Mouse (Mus musculus) testis, adult 2 months (tissue): Measurements from ENCODE around the gene Afap1. TPM values are rescaled to one million over a fixed set of nuclear protein-coding genes. Genes with fewer than 3 reads are reported as not detected.

Experiments used
- H3K27ac ChIP-seq: fragments of 200-500 bp; 2 replicates; pipeline ENCODE4 v1.5.1; 2012; ENCODE audit warnings: low read depth, low read length; ENCODE audit not compliant: control insufficient read depth, insufficient read depth
- H3K27me3 ChIP-seq: fragments of 200-500 bp; 2 replicates; pipeline ENCODE4 v1.6.1; 2012; ENCODE audit warnings: mild to moderate bottlenecking, low read length, moderate library complexity; ENCODE audit not compliant: control insufficient read depth, insufficient read depth
- H3K36me3 ChIP-seq: fragments of 200-500 bp; 2 replicates; pipeline ENCODE4 v1.6.1; 2012; ENCODE audit warnings: mild to moderate bottlenecking, low read length; ENCODE audit not compliant: control insufficient read depth, insufficient read depth
- H3K4me1 ChIP-seq: fragments of 200-500 bp; 2 replicates; pipeline ENCODE4 v1.6.1; 2012; ENCODE audit warnings: low read length; ENCODE audit not compliant: control insufficient read depth, insufficient read depth
- H3K4me3 ChIP-seq: fragments of 200-500 bp; 2 replicates; pipeline ENCODE4 v1.5.1; 2012; ENCODE audit warnings: low read depth, mild to moderate bottlenecking, low read length, moderate library complexity, mixed read lengths; ENCODE audit not compliant: control insufficient read depth
- CTCF ChIP-seq: fragments of 200-500 bp; IDR thresholded peaks from 2 replicates; pipeline ENCODE4 v1.5.1; 2012; ENCODE audit warnings: low read depth, mild to moderate bottlenecking, inconsistent platforms, low read length, moderate library complexity; ENCODE audit not compliant: control insufficient read depth, insufficient read depth, insufficient replicate concordance
- POLR2A ChIP-seq: fragments of 200-500 bp; IDR thresholded peaks from 2 replicates; pipeline ENCODE4 v1.6.1; 2012; ENCODE audit warnings: low read depth, mild to moderate bottlenecking, inconsistent platforms, low read length, moderate library complexity; ENCODE audit not compliant: control insufficient read depth
- polyA plus RNA-seq: library from polyadenylated mRNA; depleted of rRNA; stranded (reverse); fragments of >200 nt; gene quantifications from 2 replicates; pipeline ENCODE4 v1.2.3, GENCODE M21; 2012

Afap1 gene
- polyA plus RNA-seq, 1 experiment = 37.9 TPM

- peaks cover 18% of the 10 kb centered on the region for H3K4me1 ChIP-seq
- no peak overlapping the region for H3K27ac ChIP-seq
- no peak for TF ChIP-seq CTCF
- no peak for TF ChIP-seq POLR2A
- H3K27me3 ChIP-seq = no peaks in the 10 kb centered on the region
- no peaks in the 10 kb centered on the region for H3K36me3 ChIP-seq
- no peak overlapping the region for H3K4me3 ChIP-seq
Observed at GRCm38 (mm10) chr5:35897147-35897546, 4.0 kb downstream of the Afap1 start.

GRCm38 (mm10) chr5:35898114-35898513, 5.0 kb downstream of the Afap1 start:
- H3K27me3 ChIP-seq = no peaks in the 10 kb centered on the region
- H3K4me3 ChIP-seq = no peak overlapping the region

GRCm38 (mm10) chr5:35898994-35899393, 5.9 kb downstream of the Afap1 start:
- no peaks in the 10 kb centered on the region for H3K36me3 ChIP-seq
- no peaks in the 10 kb centered on the region for H3K27me3 ChIP-seq
- H3K4me1 ChIP-seq = peaks cover 10% of the 10 kb centered on the region
- no peak overlapping the region for H3K27ac ChIP-seq
- no peak overlapping the region for H3K4me3 ChIP-seq
- TF ChIP-seq CTCF (no peak), POLR2A (no peak)

More at GRCm38 (mm10) chr5:35898114-35898513, 5.0 kb downstream of the Afap1 start:
- H3K4me1 ChIP-seq = peaks cover 16% of the 10 kb centered on the region
- TF ChIP-seq CTCF (no peak), POLR2A (no peak)
- H3K27ac ChIP-seq = no peak overlapping the region
- no peaks in the 10 kb centered on the region for H3K36me3 ChIP-seq

DNA sequence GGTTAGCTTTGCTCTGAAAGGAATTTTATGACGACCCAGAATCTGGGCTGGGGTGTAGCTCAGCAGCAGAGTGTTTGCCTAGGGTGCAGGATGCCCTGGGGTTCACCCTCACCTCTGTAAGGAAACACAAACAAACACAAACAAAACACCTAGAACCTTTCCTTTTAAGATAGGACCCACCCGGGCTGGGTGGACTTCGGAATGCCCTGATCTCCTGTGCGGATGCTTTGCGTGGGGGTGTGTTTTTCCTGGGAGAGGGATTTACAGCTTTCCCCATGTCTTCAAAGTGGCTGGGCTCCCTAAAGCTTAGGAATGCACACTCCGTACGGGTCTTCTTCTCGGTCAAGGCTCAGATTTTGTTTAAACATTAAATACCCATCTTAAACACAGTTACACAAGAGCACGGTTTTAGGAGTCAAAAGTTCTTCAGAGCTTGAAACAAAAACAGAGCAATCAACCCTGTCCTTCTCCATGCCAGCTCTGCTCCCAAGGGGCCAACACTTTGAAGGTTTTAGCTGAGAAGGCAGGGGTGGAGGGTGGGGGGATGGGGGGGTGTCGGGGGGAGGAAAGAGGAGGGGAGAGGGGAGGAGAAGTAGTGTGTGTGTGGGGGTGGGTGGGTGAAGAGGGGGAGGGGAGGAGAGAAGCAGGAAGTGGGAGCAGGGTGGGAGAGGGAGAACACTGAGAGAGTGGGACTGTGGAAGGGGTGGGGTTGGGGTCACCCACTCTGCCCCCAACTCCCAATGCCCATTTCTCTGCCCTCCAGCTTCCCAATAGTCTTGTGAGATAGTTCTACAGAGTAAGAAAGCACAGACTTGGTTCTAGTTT, 7.5 kb downstream of the Afap1 start:
- no peaks in the 10 kb centered on the region; the same call in 1 of the 2 replicates for H3K4me1 ChIP-seq
- no peaks in the 10 kb centered on the region for H3K36me3 ChIP-seq
- TF ChIP-seq POLR2A = no peak
- no peak for TF ChIP-seq CTCF
- H3K27ac ChIP-seq = no peak overlapping the region
- H3K4me3 ChIP-seq = no peak overlapping the region
- H3K27me3 ChIP-seq = no peaks in the 10 kb centered on the region

DNA sequence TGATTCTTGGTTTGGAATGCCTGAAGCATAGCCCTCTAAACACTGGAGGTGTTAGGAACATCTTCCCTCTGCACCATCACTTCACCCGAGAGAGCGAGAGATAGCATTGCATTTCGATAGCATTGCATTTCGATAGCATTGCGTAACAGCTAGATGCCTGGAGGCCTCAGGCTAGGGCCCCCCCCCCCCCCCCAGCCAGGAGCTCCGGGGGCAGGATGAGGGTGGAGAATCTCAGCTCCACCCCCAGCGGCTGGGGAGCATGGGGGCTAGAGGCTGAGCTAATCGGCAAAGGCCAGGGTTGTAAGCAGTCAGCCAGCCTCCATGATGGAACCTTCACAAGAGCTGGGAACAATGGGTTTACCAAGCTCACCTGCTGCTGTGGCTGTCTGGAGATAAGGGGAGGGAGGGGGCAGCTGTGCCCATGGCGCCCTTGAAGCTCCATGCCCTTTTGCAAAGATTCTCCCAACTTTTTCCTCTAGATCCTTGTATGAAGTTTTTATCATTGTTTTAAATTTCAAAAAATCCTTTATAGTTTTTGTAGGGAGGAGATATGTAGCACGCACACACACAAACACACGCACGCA, 8.2 kb downstream of the Afap1 start:
- Histone ChIP-seq H3K4me1 (no peaks in the 10 kb centered on the region; the same call in 1 of the 2 replicates), H3K4me3 (no peak overlapping the region), H3K36me3 (no peaks in the 10 kb centered on the region), H3K27me3 (no peaks in the 10 kb centered on the region), H3K27ac (no peak overlapping the region)
- TF ChIP-seq POLR2A = no peak
- no peak for TF ChIP-seq CTCF

- no peaks in the 10 kb centered on the region for H3K27me3 ChIP-seq
- no peak overlapping the region for H3K4me3 ChIP-seq
- H3K4me1 ChIP-seq = peaks cover 2% of the 10 kb centered on the region; the same call in 1 of the 2 replicates
- H3K27ac ChIP-seq = no peak overlapping the region
- H3K36me3 ChIP-seq = no peaks in the 10 kb centered on the region
- TF ChIP-seq POLR2A (no peak), CTCF (no peak)
Observed at GRCm38 (mm10) chr5:35903456-35903855, 10.3 kb downstream of the Afap1 start.

DNA sequence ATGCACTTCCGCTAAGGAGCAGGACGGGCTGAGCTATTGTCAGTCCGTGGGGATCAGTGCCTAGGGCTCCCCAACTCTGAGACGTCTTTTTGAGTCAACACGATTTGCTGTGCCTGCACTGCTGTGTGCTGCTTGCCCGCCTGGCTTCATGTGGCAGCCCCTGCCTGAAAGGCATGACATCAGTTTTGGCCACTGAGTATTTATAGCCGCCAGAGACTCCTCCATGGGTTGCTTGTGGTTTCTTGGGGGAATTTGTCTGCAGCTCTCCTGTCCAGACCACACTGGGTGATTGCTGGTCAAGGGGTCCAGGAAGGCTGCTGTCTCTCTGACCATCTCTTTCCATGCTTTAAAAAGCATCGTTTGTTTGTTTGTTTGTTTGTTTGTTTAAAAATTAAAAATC, 12.2 kb downstream of the Afap1 start:
- H3K36me3 ChIP-seq = no peaks in the 10 kb centered on the region
- H3K4me1 ChIP-seq = peaks cover 2% of the 10 kb centered on the region; the same call in 1 of the 2 replicates
- H3K27me3 ChIP-seq = no peaks in the 10 kb centered on the region
- no peak overlapping the region for H3K4me3 ChIP-seq
- TF ChIP-seq CTCF (no peak), POLR2A (no peak)
- no peak overlapping the region for H3K27ac ChIP-seq
